Mouse (Mus musculus): Measurements from ENCODE around the gene Vav2.

The Vav2 gene

GRCm38 (mm10) chr2:27318606-27319005 lies 108.2 kb downstream of the Vav2 start:
- DNase-seq (ENCODE audit: low spot score in 2 of 2), result peak in 1 of 2 experiments; percentile 24

GRCm38 (mm10) chr2:27318197-27318596 lies 108.6 kb downstream of the Vav2 start:
- DNase-seq (ENCODE audit: low spot score in 2 of 2), result no peak

DNA sequence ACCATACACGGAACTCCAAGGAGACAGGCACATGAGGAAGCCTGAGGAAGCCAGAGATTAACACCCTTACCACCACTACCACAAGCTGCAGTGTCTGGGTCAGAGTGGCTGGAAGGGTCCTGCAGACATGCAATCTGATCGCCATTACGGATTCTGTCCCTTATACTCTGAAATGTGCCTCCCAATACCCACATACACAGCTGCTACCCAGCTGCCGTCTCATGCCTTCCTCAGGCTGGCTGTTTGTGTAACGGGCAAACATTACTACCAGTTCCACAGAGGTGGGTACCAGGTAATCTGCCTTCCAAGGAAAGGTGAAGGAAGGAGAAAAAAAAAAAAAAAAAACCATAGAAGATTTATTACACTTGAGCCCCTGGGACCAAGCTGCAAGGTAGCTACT lies 110.7 kb downstream of the Vav2 start:
- no peak for DNase-seq (ENCODE audit: low spot score in 2 of 2)

DNA sequence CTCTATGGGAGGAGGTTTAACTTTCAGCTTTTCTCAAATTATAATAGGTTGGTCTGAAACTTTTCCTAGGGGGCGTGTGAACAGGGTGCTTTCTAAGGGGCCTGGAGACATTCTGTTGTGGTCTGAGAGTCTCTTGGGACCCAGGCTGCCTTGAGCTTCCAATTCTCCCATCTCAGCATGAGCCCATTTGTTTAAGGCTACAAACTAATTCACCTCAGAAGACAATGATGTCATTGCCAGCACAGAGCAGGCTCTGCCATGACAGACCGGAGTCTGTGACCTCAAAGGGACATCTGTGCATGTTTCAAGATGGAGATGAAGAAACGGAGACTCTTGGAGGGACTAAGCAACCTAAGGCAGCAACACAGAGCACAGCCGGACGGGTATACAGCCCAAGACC lies 112.6 kb downstream of the Vav2 start:
- DNase-seq (ENCODE audit: low spot score in 2 of 2), result no peak

- no peak for DNase-seq (ENCODE audit: low spot score in 2 of 2)
Observed at GRCm38 (mm10) chr2:27312500-27312899, 114.3 kb downstream of the Vav2 start.

- DNase-seq (ENCODE audit: low spot score in 2 of 2), result peak; percentile 84 to 86
Observed at GRCm38 (mm10) chr2:27311606-27312005, 115.2 kb downstream of the Vav2 start.

- peak; percentile 30 to 38 for DNase-seq (ENCODE audit: low spot score in 2 of 2)
Observed at GRCm38 (mm10) chr2:27310908-27311307, 115.9 kb downstream of the Vav2 start.

- no peak for DNase-seq (ENCODE audit: low spot score in 2 of 2)
Observed at GRCm38 (mm10) chr2:27310221-27310620, 116.6 kb downstream of the Vav2 start.

- DNase-seq (ENCODE audit: low spot score in 2 of 2), result no peak
Observed at GRCm38 (mm10) chr2:27306628-27307027, 120.2 kb downstream of the Vav2 start.

DNA sequence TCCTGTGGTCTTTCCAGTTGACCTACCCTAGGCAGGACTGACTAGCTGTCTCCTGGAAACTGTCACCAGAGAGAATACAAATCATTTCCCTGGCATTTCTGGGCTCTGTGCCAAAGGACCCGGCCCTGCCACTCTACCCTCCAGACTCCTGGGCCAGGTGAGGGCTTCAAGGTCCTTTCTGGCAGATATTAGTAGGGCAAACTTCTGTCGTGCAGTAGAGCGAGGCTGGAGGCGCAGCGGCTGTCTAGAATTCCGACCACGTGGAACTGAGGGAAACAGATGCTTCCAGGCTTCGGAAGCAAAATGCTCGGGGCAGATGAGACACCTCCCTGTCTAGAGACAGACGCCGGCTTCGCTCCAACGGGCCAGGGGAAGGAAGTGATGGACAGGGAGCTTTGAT lies 122.1 kb downstream of the Vav2 start:
- no peak for DNase-seq (ENCODE audit: low spot score in 2 of 2)

GRCm38 (mm10) chr2:27304074-27304473 lies 122.8 kb downstream of the Vav2 start:
- no peak for DNase-seq (ENCODE audit: low spot score in 2 of 2)

- DNase-seq (ENCODE audit: low spot score in 2 of 2), result no peak
Observed at GRCm38 (mm10) chr2:27301444-27302111, 125.3 kb downstream of the Vav2 start.

DNA sequence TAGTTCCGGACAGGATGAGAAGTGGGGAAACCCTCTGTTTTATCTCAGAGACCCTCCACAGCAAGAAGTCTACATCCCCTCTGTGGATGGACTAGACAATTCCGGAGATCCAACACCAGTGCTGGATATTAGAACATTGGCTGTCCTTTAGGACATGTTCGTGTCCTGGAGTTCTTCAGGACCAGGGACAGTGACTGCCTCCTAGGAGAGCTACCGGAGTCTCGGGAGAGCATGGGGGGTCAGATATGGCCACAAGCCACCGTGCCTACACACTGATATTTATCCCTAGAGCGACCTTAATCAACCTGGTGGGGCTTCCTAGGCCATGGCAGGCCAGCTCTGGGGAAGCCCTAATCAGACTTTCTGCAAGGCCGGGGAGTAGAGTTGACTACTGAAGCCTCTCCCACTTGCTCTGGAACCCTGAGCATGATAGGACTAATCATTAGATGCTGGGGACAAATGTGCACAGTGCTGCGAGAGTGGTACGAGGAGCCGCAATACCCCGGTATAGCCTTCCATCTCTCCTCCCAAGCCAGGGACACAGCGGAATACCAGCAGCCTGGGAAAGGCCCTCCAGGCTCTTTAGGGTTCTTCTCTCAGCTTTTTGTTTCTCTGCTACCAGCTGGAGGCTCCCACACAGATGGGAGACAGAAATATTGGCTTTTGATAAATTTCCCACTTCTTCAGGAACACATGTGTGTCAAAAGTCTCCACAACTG lies 125.9 kb downstream of the Vav2 start:
- DNase-seq (ENCODE audit: low spot score in 2 of 2), result no peak

DNA sequence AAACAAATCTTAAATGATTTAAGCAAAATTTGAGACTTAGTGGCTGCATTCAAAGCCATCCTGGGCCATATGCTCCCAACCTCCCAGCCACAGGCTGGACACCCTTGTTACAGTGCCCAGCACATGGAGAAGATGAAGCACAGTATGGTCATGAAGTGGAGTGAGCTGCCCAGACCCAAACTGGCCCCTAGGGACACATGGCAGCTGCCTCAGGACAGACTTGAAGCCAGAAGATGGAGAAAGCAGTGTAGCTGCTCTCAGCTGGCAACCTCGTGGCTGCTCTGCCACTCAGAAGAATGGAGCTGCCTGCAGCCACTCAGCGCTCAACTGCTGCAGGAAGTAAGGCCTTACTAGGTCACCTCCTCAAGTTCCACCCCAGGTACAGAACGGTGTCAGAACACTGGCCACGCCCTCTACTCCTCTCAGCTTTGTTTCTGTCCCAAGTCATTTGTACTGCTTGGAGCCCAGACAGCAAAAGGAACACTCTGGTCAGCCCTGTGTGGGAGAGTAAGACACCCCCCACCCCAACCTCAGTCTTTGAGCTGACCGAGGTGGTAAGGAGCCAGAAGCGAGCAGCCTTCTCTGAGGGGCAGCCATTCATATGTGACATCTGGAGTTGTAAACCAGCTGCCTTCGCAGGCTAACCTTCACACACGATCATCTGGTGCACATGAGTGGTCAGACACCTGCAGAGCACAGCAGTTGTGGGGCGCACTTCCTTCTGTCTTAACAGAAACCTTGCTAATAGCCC lies 130.0 kb downstream of the Vav2 start:
- peak; percentile 79 to 81 for DNase-seq (ENCODE audit: low spot score in 2 of 2)

- DNase-seq (ENCODE audit: low spot score in 2 of 2), result no peak
Observed at GRCm38 (mm10) chr2:27294777-27295176, 132.1 kb downstream of the Vav2 start.

GRCm38 (mm10) chr2:27289019-27289418 lies 137.8 kb downstream of the Vav2 start:
- peak; percentile 64 to 76 for DNase-seq (ENCODE audit: low spot score in 2 of 2)

DNA sequence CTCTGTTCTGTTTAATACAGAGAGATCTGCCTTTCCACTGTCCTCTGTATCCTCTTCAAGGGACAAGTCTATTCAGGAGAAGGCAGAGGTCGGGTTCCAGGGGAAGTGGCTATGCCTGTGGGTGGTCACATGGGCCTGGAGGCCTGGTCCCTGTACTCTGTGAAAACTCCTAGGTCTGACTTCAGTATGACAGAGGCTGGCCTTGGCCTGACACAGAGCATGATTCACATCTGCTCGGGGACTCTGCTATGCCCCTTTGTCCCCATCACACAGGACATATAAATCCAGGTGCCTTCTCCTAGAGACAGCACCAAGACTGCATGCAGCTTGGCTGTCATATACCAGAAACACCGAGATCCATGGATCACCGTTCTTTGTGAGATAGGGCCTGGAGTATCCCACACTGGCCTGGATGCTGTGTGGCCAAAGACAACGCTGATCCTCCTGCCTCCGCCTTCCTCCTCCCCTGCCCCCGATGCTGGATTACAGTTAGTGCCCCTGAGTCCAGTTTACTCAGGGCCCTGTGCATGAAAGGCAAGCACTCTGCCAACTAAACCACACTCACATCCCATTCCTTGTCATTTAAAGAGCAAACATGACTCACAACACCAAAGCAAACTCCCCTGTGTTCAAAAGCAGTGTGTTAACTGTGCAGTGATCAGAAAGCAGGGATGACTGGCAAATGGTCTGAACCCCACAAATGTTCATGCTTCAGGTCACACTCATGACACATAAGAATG lies 139.7 kb downstream of the Vav2 start:
- no peak for DNase-seq (ENCODE audit: low spot score in 2 of 2)

- no peak for DNase-seq (ENCODE audit: low spot score in 2 of 2)
Observed at GRCm38 (mm10) chr2:27284441-27284840, 142.4 kb downstream of the Vav2 start.

DNA sequence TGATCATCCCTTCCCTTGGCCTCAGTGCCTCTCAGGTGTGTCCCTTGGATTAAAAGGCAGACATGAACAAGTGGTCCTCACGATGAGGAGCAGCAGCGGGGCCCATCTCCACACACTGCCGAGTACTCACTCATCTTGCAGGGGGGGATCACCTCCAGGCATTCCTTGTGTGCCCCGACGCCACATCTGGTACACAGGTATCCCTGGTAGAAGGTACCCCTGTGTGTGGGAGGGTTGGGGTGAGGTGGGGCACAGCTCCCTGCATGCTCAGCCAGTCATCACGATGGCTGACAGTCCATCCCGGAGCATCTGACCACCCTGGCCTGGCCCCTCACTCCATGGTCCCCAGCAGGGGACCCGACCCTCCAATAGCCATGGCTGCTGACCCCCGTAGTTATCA lies 145.1 kb downstream of the Vav2 start:
- no peak for DNase-seq (ENCODE audit: low spot score in 2 of 2)

GRCm38 (mm10) chr2:27280920-27281611 lies 145.8 kb downstream of the Vav2 start:
- peak; percentile 58 for DNase-seq (ENCODE audit: low spot score in 2 of 2)

GRCm38 (mm10) chr2:27278859-27279258 lies 148.0 kb downstream of the Vav2 start:
- DNase-seq (ENCODE audit: low spot score in 2 of 2), result no peak

Measured in spleen, postnatal 36 days (tissue).